Mouse (Mus musculus): ENCODE results near the gene Mast1.

Gene Mast1

DNA sequence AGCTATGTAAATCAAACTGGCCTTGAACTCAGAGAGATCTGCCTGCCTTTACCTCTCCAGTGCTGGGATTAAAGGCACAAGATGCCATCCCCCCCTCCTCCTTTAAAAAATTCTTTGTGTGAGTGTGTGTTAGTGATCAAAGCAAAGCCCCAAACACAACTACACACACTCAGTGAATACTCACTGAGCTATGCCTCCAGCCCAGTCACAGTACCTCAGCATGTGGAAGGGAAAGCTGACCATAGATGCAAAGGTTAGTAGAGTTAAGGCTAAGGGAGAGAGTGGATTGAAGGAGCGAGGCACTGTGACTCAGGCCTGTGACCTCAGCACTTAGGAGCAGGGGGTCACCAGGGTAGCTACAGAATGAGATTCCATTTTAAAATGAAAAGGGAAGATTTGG lies 35.9 kb upstream of the Mast1 start:
- no peak for DNase-seq

DNA sequence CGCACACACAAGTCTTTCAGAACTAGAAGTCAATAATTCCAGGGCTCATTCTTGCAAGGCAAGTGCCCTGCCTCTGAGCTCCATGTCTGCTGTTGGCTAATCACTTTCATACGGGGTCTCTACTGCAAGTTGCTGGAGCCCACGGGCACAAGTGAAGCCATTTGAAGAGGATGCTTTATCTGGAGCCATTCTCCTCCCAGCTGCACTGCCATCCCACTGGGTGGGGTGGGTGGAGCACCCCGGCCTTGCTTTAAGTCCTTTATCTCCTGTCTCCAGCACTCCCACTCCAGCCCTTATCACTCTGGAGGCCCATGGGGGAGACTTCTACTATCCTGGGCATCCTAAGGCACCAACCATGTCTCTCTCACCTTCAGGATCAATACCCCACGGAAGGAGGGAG lies 33.8 kb upstream of the Mast1 start:
- DNase-seq = no peak

DNA sequence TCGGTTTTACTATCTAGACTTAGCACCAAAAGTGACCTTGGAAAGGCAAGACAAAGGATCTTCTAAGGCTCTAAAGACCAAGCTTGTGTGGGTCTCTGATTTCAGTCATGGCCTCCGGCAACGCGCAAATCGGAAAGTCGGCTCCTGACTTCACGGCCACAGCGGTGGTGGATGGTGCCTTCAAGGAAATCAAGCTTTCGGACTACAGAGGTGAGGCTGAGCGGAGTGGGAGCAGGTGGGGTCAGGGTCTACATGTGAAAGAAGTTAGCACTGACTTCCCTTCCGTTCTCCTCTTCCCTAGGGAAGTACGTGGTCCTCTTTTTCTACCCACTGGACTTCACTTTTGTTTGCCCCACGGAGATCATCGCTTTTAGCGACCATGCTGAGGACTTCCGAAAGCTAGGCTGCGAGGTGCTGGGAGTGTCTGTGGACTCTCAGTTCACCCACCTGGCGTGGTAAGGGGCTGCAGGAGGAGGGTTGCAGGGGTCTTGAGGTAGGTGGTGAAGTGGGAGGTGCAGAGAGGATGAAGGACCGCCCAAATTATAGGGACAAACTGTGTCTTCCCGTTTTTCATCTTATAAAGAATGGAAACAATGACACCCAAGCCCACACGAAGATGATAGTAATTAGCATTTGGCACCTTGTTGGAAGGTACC lies 33.1 kb upstream of the Mast1 start:
- DNase-seq = no peak

DNA sequence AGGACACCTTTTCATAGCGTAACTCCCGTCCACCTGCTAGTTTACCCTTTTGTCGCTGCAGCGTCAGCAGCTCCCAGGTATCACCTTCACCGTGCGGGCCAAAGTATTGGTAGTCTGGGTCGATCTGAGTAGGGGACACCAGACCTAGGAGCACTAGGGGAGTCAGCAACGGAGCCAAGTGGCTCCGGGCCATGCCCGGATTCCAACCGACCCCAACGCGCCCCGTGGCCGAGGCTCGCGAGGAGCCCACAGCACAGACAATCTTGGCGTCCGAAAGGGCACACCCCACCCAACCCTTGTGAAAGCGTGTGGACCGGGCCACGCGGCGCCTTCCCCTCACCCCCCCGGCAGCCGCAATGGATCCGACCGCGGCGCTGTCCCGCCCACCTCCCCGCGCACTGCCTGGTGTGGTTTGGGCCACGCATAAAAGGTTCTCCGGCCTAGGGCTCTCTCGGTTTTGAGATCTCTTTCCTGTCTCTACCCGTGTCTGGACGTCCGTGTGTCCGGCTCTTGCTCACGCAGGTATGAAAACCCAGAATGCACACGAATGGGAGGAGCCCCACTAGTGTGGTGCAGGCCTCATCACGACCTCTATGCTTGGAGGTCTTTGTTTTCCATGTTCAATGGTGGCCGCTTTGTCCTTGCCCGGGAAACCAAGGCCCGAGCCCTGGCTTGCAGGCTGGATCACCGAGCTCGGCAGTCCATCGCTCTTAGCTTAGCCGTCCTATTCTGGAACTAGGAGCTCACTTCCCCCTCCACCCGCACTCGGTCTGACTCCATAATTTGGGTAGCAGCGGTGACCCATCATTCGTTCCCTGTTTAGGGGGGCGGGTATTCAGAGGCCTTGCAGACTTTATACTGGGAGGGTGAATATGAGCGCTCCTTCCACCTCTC lies 32.3 kb upstream of the Mast1 start, which contains the start of the genes Gm49661, Prdx2 and Rnaseh2a:
TSS of gene Gm49661 (minus strand) at position 193 of the 894 bp plus-strand sequence.
TSS of gene Prdx2 (plus strand) at position 347 of the 894 bp plus-strand sequence.
TSS of gene Rnaseh2a (minus strand) at position 527 of the 894 bp plus-strand sequence.
- DNase-seq = peak; percentile 75

DNA sequence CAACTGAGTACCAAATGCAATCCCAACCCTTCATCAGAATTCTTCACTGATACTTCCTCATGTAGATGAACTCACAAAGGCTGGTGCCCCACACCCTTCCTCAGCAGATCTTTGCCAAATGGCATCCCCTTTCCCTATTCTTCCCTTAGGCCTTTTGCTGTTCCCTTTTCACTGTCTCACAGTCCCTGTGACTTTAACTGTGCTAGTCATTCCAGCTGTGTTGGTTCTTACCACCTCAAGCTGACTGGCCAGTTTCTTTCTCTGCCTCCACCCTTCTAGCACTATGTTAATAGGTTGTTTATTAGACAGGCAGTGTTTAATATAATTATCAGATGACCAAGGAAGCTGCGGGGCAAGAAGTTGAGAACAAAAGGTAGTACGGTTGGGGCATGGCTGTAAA lies 31.5 kb upstream of the Mast1 start:
- DNase-seq = no peak

DNA sequence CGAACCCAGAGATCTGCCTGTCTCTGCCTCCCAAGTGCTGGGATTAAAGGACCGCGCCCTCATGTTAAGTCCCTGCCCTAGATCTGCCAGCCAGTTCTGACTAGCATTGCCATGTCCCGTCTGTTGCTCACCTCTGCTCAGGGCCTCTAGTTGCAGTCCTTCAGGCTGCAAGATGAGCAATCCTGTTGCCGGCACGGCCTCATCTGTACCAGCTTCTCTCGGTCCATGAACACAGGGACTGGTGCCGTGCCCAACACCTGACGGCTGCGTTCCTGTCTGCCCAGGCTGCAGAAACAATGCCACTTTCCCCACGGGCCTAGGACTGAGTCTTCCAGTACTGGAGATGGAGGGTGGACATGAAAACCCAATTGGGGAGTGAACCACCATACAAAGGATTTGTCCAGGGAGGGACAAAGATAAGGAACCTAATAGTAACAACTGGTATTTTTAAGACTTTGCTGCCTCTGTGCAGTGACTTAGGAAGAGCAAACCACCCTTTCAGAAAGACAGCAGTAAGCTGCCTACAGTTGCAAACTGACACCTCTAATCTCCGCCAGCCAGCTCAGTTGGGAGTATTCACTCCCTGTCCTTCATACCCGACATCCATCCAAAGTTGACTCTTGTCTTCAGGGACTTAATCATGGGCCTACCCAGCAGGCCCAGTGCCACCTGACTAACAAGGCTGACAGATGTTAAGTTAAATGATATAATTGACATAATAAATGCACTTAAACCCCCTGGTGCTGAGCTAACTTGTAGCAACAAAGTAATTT lies 30.6 kb upstream of the Mast1 start:
- DNase-seq = no peak

DNA sequence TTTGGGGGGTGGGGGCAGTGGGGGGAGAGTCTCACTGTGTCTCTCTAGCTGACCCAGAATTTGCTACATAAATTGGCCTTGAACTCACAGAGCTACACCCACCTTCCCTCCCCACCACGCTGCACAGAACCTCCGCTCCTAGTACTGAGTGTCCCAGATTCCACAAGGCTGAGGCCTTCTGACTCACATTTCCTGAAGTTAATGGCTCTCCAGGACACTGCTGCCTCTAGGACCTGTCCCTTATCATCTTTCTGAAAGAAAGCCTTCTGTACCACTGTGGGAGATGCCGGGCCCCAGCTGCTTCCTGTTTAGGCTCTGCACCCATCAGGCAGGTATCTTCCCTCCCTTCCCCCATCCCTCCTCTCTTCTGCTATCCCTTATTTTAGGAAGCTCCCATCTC lies 29.4 kb upstream of the Mast1 start:
- peak; percentile 65 for DNase-seq

DNA sequence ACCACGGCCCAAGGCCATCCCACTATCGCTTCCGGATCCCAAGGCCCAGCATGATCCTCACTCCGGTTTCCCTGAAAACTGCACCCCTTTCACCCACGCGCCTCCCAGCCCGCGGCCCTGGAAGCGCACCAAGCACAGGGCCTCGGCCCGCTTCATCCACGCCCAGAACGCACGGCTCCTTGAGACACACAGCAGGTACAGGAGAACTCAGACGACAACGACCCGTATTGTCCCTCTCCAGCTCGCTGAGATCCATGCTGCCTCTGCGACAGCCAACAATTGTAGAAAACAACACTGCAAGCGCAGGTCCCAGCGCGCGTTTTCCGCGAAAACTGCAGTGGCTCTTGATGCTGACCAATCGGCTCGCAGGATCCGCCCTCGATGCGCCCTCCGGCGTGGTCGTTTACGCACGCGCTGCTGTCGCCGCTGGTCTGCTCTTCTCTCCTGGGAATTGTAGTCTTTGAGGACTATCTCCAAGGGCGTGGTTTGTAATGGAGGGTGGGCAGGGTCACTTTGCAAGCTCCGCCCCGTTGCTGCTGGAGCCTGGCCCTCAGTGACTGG lies 28.7 kb upstream of the Mast1 start:
- peak; percentile 90 for DNase-seq

DNA sequence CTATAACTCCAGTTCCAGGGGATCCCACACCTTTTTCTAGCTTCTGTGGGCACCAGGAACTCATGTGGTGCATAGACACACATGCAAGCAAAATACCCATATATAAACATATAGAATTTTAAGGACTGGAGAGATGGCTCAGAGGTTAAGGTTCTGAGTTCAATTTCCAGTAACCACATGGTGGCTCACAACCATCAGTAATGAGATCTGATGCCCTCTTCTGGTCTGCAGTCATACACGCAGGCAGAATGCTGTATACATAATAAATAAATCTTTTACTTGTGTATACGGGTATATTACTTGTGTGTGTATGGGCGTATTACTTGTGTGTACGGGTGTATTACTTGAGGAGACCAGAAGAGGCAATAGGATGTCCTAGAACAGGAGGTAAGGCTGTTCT lies 26.8 kb upstream of the Mast1 start:
- no peak for DNase-seq

DNA sequence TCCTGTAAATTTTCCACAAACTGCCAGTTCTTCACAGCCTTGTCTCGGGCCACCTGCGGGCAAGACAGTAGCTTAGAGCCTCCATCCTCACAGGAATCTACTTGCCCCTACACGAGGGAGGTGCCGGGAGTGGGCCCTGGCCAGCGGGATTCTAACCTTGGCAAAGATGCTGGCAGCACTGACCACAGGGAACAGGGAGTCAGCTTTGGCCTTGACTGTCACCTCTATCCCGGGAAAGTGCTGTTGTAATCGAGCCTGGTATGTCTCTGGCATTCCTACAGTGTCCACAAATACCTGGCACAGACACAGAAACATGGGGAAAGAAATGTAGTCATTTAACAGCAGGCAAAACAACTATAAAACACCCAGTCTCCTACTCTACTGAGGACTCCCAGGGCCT lies 22.7 kb upstream of the Mast1 start:
- no peak for DNase-seq

DNA sequence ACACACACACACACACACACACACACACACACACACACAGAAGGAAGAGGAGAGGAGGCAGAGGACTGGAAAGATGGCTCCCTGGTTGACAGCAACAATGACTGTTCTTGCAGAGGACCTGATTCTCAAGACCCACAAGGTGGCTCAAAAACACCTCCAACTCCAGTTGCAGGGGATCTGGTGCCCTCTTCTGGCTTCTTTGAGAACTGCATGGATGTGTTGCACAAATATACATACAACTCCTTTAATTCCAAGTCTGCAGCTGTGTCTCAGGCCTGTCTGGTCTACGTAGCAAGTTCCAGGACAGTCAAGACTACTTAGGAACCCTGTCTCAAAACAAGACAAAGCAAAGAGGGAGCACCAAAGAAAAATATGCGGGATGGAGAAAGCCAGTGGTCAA lies 19.6 kb upstream of the Mast1 start:
- peak; percentile 78 for DNase-seq

DNA sequence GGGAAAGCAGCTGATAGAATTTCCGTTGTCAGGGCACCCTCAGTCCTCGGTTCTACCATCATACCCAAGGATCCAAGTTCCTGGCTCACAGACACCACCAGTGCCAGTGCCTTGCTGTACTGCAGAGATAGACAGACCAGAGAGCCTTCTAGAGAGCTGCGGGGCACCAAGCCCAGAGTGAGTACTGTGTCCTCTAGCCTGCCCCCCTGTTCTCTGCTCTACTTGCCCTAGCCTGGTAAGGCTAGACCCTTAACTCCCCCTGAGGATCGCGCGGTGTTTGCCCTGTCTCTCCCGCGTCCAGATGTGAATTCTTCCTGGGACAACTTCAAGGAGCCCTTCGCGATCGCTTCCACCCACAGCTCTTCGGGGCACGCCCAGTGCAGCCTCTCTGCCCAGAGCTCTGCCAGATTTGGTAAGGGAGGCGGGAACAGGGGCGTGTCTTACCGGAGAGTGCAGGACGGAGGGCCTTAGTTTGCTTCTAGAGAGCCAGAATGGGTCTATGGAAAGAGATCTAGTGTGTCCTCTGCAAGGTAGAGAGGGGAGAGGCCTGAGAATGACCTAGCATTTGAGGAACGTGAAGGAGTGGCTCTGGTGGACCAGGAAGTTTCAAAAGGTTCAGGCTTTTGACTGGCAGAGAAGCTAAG lies 15.6 kb upstream of the Mast1 start:
- peak; percentile 29 for DNase-seq

DNA sequence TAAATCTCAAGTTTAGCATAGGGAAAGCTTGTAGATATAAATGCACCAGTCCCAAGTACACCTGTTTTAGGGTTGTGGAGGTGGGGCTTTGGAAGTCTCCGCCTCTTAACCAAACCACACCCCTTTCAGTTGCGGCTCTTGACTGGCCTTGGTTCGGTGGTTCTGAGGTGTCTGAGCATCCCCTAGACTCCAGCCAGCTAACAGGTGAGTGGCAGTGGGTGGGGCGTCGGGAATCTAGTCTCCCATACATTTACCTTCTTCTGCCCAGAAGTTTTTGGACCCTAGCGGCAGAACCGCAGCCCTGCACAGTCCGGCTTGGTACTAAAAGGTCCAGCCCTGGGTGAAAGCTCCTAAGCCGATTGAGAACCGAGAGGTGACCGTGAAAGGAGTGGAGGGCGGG lies 12.6 kb upstream of the Mast1 start:
- DNase-seq = no peak

DNA sequence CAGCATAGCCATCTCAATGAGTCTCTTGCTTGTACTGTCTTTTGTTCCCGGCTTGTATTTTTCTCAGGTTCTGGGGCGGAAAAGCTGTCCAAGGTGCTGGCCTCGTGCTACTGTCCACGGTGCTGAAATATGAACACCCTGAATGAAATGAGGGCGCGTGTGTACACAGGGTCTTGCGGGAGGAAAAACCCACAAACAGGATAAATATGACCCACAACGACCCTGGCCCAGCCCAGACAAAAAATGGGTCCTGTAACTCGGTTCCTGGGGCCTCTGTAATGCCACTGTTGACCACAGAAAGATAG lies 10.0 kb upstream of the Mast1 start:
- peak; percentile 37 for DNase-seq

DNA sequence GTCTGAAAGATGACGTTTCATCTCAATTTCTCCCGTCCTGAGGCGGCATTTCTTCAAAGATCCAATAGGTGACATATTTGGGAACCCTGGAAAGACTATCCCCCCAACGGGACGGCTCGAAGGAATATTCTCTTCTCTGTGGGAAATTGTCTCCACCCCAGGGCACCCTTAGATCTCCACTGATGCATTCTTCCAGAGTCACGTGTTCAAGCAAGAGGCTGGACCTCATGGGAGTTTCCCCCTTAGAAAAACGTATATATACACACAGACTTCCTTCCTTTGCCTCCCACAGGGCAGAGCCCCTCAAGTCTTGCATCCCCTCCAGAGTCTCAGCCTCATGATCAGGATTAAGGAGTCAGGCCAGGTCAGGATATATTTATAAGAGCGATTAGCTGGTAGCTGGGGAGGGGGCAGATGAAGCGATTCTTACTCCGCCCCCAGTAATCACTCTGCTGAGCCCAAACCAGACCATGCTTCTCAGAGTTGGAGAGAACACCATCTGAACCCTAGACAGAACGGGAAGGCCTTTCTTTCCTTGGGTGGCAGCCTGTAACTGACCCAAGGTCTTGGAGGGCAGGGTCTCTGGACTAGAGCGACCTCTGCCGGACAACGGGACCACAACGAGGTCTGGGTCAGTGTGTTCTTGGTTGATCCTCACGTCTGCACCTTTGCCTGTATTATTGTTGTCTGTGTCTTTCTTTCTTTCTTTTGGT lies 9.5 kb upstream of the Mast1 start, which contains the start of gene Rtbdn:
TSS of gene Rtbdn (plus strand) at position 464 of the 713 bp plus-strand sequence.
- no peak for DNase-seq

DNA sequence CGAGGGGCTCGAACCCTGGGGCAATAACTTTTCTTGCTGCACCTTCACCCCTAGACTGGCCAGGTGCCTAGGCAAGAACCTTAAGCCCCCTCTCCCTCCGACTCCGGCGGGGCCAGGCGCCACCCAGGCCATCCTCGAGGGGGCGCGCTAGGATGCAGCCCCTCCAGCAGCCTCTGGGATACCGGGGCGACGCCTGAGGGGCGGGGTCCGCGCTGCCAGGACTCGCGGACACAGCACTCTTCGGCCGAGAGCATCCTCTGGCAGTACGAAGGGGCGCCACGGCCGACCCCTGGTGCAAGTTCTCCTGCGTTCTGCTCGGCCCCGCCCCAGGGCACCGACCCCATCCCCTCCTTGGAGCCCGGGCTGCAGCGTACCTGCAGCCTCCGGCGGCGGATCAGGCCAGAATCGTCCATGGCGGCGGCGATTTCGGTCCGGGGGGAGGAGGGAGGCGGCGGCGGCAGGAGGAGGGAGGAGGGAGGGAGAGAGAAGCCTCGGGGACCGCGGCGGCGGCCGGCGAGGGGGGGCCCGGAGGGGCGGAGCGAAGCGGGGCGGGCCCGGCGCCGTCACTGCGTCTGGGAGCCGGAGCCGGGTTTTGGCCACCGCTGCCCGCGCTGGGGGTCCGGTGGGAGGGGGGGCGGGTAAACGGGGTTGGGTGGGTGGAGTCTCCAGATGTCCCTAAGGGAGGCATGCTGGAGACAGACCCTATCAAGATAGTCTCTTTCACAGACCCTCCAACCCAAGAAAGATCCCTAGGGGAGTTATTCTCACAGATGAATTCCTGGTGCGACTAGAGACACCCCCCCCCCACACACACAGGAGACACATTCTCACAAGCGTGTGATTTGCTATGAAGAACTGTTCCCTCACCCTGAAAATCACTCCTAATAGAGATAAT lies 8.7 kb upstream of the Mast1 start:
- DNase-seq = peak; percentile 26

DNA sequence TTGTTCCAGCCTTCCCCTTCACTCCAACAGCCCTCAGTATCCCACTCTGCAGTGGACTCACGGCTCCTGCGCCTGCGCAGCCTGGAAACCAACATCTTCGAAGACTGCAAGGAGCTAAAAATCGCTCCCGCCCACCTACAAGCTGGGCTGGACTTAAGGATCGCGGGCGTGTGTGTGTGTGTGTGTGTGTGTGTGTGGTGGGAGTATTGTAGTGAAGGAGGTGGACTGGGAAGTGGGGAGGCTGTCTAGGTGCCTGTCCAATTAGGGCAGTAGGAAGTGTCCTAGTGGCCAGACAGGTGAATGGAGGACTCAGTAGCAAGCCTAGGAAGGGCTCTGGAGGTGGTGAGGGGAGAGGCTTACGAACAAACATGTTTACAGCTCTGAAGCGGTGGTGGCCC lies 8.1 kb upstream of the Mast1 start:
- no peak for DNase-seq

DNA sequence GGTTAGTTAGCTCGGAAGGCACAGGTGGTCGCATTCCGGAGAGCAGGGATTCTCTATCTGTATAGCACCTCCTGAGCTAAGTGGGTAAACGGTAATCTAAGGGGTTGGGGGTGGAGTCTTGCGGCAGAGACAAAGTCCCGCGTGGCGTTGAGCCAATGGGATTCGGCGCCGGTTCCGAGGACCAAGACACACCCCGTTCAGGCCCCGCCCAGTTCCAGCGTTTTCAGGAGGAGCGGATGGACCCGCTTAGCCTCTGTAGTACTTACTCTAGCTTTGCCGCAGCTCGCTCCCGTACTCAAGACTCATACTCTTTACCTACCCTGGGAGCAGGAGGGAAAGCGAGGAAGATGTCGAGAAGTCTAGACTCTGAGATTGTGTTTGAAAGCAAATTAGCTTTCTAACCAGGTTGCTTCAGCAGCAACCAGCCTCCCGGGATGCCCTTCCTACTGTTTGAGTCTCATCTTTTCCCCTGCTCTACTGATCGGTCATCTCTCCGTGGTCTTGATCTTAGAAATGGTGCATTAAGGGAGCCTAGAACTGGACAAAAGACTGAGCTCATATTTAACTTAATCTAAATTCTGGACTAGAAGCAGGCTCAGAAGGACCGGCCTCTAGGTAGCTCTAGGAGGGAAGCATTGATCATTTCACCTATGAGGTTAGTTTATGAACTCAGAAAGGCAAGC lies 7.5 kb upstream of the Mast1 start:
- DNase-seq = peak; percentile 63

DNA sequence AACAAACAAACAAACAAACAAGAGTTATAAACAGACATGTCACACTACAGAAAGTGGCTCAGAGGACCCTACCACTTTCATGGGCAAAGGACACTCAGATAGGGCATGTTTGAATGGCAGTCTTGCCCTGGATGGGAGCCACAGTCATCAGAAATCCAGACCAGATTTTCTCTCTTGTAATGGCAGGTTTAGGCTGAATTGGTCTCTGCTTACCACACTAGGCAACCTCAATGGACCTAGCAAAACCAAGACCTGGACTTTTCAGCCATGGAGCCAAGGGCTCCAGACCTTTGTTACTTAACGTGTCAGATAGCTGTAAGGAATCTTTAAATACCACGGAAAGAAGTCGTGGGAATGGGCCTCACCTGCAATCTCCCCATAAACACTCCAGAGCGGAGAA lies 6.5 kb upstream of the Mast1 start:
- DNase-seq = no peak

Measured in thymus, postnatal 14 days (tissue).